Mouse (Mus musculus) cerebellum, postnatal 4 days (tissue): ENCODE measurements around the gene Sh3rf1.

Experiments
- DNase-seq, 2 experiments: peaks; one replicate each; pipeline ENCODE4 v3.0.0; 2022; ENCODE audit warnings: low spot score in 2 of 2, mixed read lengths in 1 of 2

Gene Sh3rf1

DNA sequence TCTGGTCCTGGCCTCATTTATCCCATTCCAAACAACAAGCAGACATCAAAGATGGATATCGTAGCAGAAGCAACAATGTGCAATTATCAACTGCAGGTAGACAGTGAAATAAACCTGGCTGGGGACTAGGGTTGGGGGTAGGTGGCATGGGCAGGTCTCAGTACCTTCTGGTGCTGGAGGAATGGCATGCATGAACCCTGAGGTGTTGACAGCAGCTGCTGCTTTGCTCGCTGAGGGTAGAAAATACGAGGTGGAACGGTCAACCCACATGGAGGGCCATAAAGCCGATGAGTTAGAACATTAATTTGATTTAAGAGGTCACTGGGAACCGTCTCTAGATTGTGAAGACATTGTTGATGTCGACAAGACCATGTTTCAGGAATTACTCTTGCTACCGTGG is 98.8 kb downstream of the Sh3rf1 start:
- DNase-seq, result no peak

DNA sequence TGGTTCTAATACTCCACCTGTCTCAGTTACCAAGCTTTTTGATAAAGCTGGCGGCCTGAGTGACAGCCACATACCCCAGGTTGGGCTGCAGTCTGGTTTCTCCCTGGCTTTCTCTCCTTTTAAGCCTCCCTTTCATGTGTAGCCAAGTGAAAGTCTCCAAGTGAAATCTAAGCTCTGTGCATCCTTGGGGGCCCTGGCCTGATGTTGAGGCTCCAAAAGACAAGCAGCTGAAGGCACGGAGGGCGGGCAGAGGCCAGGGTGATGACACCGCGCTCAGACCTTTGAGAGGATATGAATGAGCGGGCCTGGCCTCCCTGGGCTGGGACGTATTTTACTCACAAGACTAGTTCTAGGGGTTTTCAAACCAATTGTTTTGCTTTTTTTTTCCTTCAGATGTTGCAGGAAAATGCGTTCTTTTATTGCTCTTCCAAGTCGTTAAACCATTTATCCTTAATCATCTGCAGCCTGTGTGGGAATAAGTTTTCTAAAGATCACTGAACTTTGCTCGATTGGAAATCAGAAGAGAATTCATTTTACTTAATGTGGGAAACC is 100.8 kb downstream of the Sh3rf1 start:
- DNase-seq, result no peak

DNA sequence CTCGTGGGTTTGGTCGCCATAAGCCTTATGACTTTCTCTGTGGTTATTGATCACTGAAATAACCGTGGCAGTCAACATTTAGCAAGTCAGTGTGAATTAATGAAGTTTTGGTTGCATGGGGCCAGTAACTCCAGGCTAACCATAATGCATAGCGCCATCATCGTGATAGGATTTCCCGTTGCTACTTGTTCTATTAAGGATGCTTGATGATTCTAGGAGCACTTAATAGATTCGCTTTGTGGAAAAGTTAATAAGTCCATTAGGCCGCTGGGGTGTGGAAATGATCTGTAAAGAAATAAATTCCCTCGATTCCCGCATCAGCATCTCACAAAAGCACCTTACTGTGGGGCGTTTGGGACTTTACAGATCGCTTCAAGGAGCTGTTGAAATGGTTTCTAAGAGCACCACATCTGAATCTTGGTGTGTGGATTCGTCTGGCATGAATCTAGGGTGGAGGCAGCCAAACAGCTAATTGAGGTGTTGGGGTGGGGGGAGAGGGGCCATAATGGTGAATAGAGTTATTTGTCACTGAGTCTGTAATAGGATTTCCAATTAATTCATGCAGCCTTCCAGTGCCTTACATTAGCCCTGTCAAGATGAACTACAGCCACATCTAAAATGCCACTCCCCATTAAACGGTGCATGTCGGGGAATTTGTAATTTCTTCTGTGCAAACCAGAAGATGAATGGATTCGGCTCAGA is 101.5 kb downstream of the Sh3rf1 start:
- DNase-seq, result no peak

DNA sequence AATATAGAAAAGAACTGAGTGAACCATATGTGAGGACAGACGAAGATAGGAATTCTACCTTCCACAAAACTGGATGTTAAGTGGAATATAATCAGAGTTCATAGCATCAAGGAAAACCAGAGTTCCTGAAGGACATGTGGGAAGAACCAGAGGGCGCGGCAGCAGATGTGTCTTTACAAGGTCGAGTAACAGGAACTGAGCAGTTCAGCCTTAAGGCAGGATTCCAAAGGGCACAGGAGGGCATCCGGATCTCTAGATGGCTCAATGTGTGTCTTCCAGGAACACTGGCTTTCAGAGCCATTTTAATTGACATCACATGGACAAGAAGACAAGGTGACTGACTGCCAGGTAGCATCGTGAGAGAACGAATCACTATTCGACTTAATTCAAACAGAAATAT is 102.6 kb downstream of the Sh3rf1 start:
- no peak for DNase-seq

DNA sequence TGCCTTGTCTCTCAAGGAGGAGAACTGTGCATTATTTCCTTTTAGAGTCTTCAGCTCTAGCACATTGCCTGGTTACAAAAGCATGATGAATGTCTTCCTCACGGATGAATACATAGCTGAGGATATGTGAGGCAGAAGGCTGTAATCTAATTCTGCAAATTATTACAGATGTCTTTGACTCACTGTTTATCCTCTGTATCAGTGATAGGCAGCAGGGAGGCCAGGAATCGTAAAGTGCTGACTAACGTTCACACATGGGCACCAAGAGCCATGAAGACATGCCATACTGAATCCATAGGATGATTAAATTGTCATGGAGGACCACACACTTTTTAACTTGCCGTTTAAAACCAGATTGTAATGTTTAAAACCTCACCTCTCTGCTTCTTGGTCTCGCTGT is 103.7 kb downstream of the Sh3rf1 start:
- DNase-seq, result no peak

DNA sequence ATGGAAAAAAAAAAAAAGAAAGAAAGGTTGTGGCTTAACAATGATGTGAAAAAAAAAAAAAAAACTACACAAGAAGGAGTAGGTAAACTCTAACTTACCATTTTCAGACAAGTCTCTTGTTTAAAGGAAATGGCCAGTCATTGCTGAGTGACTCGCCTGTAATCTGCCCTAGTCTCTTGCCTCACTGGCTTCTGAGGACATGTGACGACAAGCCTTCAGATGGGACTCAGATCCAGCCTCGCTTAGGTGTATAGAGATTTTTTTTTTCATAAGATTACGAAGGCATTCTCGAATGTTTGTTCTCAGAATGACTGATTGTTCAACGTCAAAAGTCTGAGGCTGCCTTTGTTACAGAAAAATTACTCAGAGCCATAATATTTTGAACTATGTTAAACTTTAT is 116.0 kb downstream of the Sh3rf1 start:
- DNase-seq, result no peak

DNA sequence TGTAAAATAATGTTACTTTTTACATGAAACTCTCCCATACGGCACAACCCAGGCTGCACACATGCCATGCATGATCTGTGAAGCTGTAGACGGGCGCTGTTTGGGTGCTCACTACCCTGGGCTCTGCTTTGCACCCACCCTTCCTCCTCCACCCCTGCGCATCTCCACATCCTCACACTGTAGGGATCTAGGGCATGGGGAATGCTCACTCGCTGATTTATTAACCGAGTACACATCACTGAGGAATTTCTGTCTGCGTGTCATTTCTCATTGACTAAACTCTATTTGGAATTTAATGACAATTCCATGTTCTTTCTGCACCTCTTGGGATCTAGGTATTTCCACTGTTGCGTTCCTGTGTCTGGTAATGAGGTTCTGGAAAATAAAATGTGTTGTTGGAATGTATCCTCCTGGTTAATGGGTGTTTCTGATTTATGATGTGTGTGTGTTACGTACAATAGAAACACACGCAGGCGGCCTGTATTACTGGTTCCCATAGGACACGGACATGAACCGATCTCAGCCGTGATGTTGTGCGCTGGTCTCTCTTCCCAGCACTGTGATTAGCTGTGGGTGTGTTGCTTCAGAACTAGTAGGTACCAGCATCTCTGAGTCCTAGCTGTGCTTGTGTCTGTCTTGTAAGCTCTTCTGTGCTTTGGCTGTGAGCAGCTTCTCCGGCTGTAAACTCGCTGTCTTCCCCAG is 116.8 kb downstream of the Sh3rf1 start:
- no peak for DNase-seq

DNA sequence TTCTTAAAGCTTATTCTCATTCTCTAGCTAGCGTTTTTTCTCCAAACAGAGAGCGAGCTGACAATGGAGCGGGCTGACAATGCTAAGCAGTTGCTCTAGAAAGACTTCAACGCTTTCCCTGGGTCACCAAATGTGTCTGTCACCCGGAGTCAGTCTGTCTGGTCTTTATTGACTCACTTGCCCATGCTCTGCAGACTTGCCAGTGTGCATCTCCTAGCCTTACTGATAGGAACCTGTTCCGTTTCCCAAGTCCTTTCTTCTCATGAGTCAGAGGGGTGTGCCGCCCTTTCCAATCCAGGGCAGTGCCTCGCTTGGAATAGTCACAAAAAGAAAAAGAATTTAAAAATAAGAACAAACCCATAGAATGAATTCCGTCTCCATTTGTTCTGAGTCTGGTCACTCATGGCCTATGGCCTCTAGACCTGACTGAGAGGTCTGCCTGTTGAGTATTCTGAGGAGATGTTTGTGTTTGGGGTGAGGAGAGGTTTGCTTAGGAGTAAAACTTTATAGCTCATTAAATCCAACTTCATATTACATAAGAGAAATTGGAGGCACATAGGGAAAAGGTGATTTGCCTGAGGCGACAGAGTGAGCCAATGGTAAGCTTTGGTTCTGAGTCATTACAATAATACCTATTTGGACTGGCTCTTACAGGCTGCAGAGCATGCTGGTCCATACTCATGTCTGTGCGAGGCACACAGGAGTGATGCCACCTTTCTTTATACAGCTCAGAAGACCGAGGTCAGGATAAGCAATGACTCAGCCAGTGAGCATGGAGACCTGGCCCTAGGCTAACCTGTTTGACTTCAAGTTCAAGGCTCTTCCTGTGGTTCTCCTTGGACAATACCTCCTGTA is 118.1 kb downstream of the Sh3rf1 start:
- no peak for DNase-seq

DNA sequence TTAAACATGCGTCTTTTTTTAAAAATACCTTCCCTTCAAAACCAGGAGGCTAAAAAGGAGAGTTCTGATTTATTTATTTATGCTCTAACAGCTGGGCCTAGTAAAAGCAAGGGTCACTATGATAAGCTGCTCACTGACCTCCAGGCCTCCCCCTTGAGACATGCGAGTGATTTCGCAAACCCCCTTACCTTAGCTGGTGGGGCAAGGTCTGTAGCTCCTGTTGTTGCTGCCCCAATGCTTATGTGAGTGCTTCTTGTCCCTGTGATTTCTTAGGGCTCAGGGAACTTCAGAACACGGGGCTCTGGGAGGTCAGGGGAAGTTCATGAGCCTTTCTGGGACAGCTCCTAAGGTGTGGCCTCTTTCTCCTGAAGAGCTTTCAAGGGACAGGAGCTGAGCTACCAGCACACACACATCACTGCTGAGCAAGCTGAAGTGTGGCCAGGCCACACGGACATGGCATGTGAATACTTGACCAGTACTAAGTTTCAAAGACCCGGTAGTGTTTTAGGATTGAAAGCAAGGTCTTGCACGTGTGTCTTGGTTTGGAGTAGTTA is 118.9 kb downstream of the Sh3rf1 start:
- no peak for DNase-seq

DNA sequence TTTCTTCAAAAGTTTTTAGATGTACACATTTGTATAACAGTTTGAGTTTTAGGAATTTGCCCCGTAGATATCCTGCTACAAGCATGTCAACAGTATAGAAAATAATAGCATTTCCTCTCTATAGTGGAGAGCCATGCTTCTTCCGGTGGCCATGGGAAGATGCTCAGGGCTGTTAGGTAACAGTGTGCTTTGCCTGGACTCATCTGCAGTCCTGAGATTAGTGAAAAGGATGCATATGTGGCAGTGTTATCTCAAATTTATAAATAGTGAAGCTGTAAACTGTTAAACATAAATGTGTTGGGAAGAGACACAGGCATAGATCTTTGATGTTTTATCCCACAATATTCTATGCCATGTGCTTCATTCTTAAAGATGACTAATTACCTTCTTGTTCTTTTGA is 120.8 kb downstream of the Sh3rf1 start:
- no peak for DNase-seq

DNA sequence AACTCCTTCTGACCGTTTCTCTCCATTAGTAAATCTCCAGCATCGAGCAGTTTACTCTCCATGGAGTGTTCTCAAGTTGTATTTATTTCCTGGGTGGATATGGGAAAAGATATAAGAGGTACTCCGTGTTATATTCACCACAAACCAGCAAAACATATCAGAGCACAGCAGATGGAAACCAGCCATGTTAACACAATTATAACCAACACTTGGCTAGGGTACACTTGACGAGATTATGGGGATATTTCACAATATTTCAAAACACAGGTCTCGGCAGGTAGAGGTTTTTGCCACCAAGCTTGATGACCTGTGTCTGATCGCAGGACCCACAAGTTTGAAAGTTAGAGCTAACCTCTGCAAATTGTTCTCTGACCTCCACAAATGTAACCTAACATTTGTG is 123.3 kb downstream of the Sh3rf1 start:
- no peak for DNase-seq

DNA sequence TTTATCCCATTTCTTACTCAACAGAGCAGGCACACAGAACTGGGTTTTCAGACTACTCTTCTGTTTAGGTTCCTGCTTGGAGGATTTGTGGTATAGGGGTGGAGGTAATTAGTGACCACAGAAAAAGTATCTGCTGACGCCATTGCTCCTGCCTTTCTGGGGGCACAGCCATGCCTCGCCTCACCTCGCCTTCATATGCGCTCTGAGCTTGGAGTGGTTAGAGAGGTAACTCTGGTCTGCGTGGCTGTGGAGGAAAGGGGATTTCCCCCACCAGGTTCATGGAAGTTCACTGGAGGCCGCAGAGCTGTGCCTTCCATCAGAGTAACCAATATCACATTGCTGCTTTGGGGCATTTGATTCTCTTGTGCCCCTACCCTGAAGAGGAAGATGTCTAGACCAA is 123.9 kb downstream of the Sh3rf1 start:
- DNase-seq, result no peak

DNA sequence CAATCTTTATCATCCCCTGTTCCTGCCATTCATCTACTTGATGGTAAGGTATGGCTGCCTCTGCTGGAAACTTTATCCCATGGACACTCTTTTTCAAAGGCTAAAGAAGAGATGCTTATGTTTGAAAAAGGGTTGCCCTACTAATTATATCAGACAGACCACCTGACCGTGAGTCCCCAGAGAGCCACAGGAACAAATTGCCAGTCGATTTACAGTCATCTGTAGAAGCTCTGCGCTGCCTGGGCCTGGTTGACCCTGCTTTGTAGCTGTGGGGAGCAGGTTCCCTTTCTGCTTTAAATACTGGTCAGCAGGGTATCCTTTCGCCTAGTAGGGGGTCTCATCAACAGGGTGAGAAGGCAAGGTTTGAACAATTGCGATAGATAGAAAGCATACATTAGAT is 124.4 kb downstream of the Sh3rf1 start:
- DNase-seq, result no peak

DNA sequence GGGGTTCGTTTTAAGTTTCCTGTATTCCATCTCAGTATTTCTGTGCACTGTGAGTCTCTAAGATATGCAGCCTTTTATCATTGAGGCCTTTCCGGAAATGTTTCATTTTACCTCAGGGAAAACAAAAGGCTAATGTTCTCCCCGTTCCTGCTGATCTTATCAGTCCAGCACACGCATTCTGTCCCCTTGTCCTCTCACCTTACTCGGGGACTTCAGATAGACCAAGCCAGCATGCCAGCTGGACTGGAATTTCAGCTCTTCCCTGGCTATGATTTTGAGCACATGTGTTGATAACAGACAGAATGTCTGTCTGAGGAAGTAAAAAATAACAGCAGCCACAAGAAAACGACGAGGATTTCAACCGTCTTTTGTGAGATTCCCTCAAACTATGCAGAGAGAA is 124.8 kb downstream of the Sh3rf1 start:
- no peak for DNase-seq

DNA sequence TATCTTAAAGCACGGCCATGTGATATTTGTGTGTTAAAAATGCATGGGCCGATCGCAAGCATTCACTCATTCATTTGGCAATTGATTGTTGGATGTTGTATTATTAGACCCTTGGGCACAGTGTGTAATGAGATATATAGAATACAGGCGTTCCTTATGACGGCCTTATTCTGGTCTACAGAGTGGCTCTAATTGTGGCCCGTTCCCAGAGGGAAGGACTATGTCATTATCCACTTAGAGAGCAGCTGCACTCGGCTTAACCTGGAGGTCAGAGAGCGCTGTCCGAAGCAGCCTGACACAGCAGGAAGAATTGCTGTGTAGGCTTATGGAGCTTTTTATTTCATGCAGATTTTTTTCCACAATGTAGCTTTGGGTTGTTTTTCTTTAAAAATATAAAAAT is 126.8 kb downstream of the Sh3rf1 start:
- DNase-seq, result no peak

DNA sequence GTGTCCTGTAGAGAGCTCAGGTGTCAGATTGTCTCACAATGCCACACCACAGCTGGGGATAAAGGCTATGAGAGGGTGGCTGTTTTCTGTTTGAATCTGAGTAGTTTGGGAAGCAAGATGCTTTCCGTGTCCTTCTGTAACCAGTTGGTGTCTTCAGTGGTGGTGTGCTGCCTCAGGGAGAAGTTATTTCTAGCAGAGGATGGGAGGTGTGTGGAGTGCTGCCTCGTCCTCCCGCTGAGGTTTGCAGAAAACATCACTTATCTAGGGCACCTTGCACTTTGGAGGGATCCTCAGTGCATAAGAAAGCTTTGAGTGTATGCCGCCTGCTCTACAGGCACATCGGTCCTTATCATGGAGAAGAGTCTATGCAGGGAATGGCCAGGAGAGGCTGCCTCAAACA is 128.0 kb downstream of the Sh3rf1 start:
- no peak for DNase-seq

DNA sequence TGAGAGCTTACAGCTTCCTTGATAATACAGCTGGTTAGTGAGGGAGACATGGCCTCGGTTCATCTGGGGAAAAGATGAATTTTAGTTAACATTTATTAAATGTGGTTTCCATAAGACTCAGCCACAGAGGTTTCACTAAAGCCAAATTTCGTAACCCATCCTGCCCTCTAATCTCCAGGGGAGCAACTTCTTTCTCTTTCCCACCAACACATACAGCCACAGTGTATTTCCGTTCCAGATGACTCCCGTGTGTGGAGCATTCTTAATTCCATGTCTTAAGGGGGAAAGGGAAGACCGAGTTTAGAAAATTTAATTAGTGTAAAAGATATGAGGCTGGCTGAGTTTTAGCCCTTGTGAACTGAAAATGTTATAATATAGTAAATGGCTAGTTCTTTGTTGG is 131.8 kb downstream of the Sh3rf1 start:
- DNase-seq, result no peak

DNA sequence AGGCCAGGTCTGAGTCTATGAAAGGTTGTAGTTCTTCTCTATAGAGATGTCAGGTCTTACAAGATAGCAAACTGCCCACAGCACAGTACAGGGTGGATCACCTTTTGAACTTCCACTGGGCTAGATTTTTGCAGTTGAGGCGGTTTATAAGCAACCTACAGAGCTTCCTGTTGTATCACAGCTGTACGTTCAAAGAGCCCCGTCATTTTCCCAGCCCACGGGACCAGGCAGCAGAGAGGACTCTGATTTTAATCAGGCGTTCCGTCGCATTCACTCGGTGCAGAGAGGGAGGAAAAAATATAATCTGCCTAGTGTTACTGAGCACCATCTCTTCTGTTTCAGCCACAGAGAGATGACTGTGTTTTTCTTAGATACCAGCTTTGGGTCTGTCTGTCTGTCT is 135.3 kb downstream of the Sh3rf1 start:
- no peak for DNase-seq

DNA sequence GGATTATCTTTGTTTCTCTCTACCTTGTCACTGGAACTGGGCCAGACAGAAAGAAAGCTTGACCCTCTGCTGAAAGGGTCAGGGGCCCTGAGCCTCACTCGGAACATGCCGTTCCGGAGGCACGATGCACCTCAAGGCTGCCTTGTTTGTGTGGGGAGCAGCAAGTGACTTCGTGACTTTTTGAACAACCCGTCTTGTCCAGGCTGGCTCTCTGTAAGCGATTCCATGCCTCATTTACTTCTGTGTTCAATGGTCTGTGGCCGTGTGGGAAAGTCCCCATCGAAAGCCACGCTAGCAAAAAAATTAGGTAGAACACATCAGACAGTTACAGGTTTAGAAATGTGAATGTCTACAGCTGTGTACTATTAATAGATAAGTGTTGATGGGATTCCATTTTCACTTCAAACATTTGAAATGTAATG is 136.2 kb downstream of the Sh3rf1 start:
- DNase-seq, result no peak

DNA sequence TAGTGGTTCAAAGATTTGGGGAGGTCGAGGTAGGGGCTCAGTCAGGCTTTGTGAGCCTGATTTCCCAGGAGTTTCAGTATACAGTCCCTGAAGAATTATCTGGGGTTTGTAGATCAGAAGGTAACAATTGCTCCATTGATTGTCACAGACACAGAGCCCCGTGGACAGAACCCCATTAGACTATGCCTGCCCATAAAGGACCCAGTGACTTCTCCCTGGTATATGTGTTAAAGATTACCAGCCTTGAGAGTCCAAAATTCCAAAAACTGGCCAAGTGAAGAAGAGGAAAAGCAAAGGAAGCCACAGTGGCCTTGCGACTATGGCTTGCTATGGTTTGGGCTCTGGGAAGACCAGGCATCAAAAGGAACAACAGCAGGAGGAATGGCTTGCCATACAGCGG is 136.7 kb downstream of the Sh3rf1 start:
- DNase-seq, result no peak

DNA sequence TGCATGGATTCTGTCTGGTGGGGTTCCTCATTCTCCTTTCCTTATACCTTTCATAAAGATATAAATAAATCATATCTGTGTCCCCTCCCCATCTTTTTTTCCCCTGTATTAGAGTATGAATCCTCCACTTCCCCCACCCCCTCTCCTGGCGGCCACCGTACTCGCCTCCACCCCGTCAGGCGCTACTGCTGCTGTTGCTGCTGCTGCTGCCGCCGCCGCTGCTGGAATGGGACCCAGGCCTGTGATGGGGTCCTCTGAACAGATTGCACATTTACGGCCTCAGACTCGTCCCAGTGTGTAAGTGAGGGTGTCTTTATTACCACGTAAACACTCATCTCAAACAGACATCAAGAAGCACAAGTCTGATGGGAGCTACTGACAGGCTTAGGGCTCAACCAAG is 137.8 kb downstream of the Sh3rf1 start:
- no peak for DNase-seq

DNA sequence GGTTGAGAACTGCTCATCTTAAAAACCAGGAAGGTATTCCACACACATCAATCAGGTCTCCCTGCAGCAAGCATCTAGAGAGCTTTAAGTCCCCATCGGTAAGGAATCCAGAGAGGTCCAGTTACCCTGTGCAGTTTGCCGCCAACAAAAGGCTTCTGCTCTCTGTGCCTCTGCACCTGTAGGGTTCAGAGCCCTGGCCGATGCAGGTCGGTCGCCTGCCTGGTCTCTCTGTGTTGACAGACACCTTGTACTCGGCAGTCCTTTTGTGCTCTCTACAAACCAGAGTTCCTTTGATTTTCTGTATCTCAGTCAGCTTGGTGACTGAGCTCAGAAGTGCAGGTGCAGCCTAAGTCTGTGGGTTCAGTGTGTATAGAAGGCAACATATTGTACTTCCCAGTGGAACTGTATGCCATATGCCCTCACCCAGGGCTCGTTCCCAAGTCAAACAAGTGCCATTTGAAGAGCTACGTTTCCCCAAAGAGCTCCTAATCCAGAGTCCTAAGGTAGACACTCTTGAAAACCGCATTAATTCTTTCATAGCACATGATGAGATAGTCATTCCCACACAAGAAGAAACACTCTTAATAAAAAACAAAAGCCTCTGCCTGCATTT is 138.7 kb downstream of the Sh3rf1 start:
- no peak for DNase-seq
